Mouse (Mus musculus): ENCODE data around the gene Dusp14. TPM values are rescaled to one million over a fixed set of nuclear protein-coding genes. Genes with fewer than 3 reads are reported as not detected.

Dusp14 gene
- polyA plus RNA-seq, 1 experiment from 2014 or later, result 21.4 TPM

Other genes starting within 250 kb of the Dusp14 start
- gene Hnf1b, start 219.2 kb downstream of the Dusp14 start, polyA plus RNA-seq (2014; fragmentation: Nextera tagmentation; extraction: Ambion mirVana), result 51.6 and 84.2 TPM in 2 replicates
- gene Ddx52, start 127.2 kb downstream of the Dusp14 start, polyA plus RNA-seq (2014; fragmentation: Nextera tagmentation; extraction: Ambion mirVana), result 43.7 and 47.6 TPM in 2 replicates
- gene Synrg, start 104.8 kb downstream of the Dusp14 start, polyA plus RNA-seq (2014; fragmentation: Nextera tagmentation; extraction: Ambion mirVana), result 9.3 and 11.6 TPM in 2 replicates
- gene Tada2a, start 60.3 kb upstream of the Dusp14 start, polyA plus RNA-seq (2014; fragmentation: Nextera tagmentation; extraction: Ambion mirVana), result 31.1 and 35.7 TPM in 2 replicates
- 11.9 and 18.1 TPM in 2 replicates for gene Acaca, start 60.4 kb upstream of the Dusp14 start, polyA plus RNA-seq (2014; fragmentation: Nextera tagmentation; extraction: Ambion mirVana)
- not detected in 2 replicates for gene Gm11437, start 98.2 kb upstream of the Dusp14 start, polyA plus RNA-seq (2014; fragmentation: Nextera tagmentation; extraction: Ambion mirVana)